Mouse (Mus musculus) neural tube, embryonic 14.5 days (tissue): ENCODE results near the gene Drp2. TPM values are rescaled to one million over a fixed set of nuclear protein-coding genes. Genes with fewer than 3 reads are reported as not detected.

Experiments
- ATAC-seq: fragments of 200-750 bp; cut with Nextera tagmentation; 2 replicates; pipeline ENCODE4 v1.8.0; 2017; ENCODE audit warnings: low read depth, mild to moderate bottlenecking, moderate TSS enrichment, moderate library complexity
- H3K27ac ChIP-seq: fragments of 300-500 bp; sonication (generic); 2 replicates; pipeline ENCODE4 v1.5.1; 2014; ENCODE audit warnings: low read depth, mild to moderate bottlenecking, control low read depth, low read length, moderate library complexity, mixed read lengths
- H3K27me3 ChIP-seq: fragments of 300-500 bp; sonication (generic); 2 replicates; pipeline ENCODE4 v1.6.1; 2014; ENCODE audit warnings: low read length; ENCODE audit not compliant: control insufficient read depth, insufficient read depth
- H3K36me3 ChIP-seq: fragments of 300-500 bp; sonication (generic); 2 replicates; pipeline ENCODE4 v1.6.1; 2014; ENCODE audit warnings: low read length, mixed read lengths; ENCODE audit not compliant: control insufficient read depth, insufficient read depth
- H3K4me1 ChIP-seq: fragments of 300-500 bp; sonication (generic); 2 replicates; pipeline ENCODE4 v1.6.1; 2014; ENCODE audit warnings: low read length; ENCODE audit not compliant: control insufficient read depth, insufficient read depth
- H3K4me2 ChIP-seq: fragments of 300-500 bp; sonication (generic); 2 replicates; pipeline ENCODE4 v1.6.1; 2014; ENCODE audit warnings: mild to moderate bottlenecking, low read depth, low read length, control low read depth
- H3K4me3 ChIP-seq: fragments of 300-500 bp; sonication (generic); 2 replicates; pipeline ENCODE4 v1.5.1; 2014; ENCODE audit warnings: low read depth, low read length, control low read depth, mixed read lengths
- H3K9ac ChIP-seq: fragments of 300-500 bp; sonication (generic); replicated peaks from 2 replicates; pipeline ENCODE4 v1.6.1; 2014; ENCODE audit warnings: low read depth, mild to moderate bottlenecking, control low read depth, low read length, mixed read lengths
- H3K9me3 ChIP-seq: fragments of 300-500 bp; sonication (generic); 2 replicates; pipeline ENCODE4 v1.6.1; 2016; ENCODE audit warnings: low read length; ENCODE audit not compliant: control insufficient read depth
- WGBS: fragments of 180-500 bp; shearing (Covaris S2); extraction: QIAGEN DNeasy Blood & Tissue Kit; methylation state at CpG from one replicate; pipeline ENCODE4 v1.1.7; 2014; 5-methylcytosine and 5-hydroxymethylcytosine counted together
- polyA plus RNA-seq: library from polyadenylated mRNA; unstranded; fragments of >200 nt; fragmentation: Nextera tagmentation; extraction: Ambion mirVana; gene quantifications from 2 replicates; pipeline ENCODE4 v1.2.1, GENCODE M21; 2014

The Drp2 gene
- polyA plus RNA-seq, 1 experiment from 2014 or later: 27.7 TPM

GRCm38 (mm10) chrX:134404584-134404955, 219 bp downstream of the Drp2 start:
- Histone ChIP-seq H3K27me3 (no peaks in the 10 kb centered on the region), H3K36me3 (no peaks in the 10 kb centered on the region), H3K27ac (peak overlapping the region; percentile 60), H3K4me1 (no peaks in the 10 kb centered on the region), H3K4me3 (peak overlapping the region; percentile 36), H3K9me3 (no peaks in the 10 kb centered on the region), H3K9ac (peak overlapping the region; percentile 55), H3K4me2 (peak overlapping the region; percentile 61)
- 15% methylated on average over 12 of the region's 14 CpGs for WGBS
- peak; percentile 86 for ATAC-seq

GRCm38 (mm10) chrX:134409354-134409900, 5.1 kb downstream of the Drp2 start:
- no peak overlapping the region for H3K27ac ChIP-seq
- ATAC-seq: no peak
- no peaks in the 10 kb centered on the region for H3K27me3 ChIP-seq
- H3K4me1 ChIP-seq: no peaks in the 10 kb centered on the region
- H3K36me3 ChIP-seq: no peaks in the 10 kb centered on the region
- no peak overlapping the region for H3K9ac ChIP-seq
- H3K4me2 ChIP-seq: no peak overlapping the region
- 77% methylated on average over 6 of the region's 6 CpGs for WGBS
- H3K9me3 ChIP-seq: no peaks in the 10 kb centered on the region
- H3K4me3 ChIP-seq: no peak overlapping the region

GRCm38 (mm10) chrX:134412096-134412495, 7.7 kb downstream of the Drp2 start:
- H3K36me3 ChIP-seq: no peaks in the 10 kb centered on the region
- H3K4me3 ChIP-seq: no peak overlapping the region
- no peak overlapping the region for H3K27ac ChIP-seq
- no peak overlapping the region for H3K9ac ChIP-seq
- WGBS: 100% methylated on average over 1 of the region's 1 CpGs
- no peaks in the 10 kb centered on the region for H3K4me1 ChIP-seq
- ATAC-seq: no peak
- H3K27me3 ChIP-seq: no peaks in the 10 kb centered on the region
- no peaks in the 10 kb centered on the region for H3K9me3 ChIP-seq
- no peak overlapping the region for H3K4me2 ChIP-seq

GRCm38 (mm10) chrX:134420097-134420496, 15.7 kb downstream of the Drp2 start:
- no peak overlapping the region for H3K4me2 ChIP-seq
- H3K4me3 ChIP-seq: no peak overlapping the region
- ATAC-seq: no peak
- no peaks in the 10 kb centered on the region for H3K36me3 ChIP-seq
- H3K4me1 ChIP-seq: no peaks in the 10 kb centered on the region
- H3K27me3 ChIP-seq: no peaks in the 10 kb centered on the region
- 82% methylated on average over 5 of the region's 5 CpGs for WGBS
- H3K9ac ChIP-seq: no peak overlapping the region
- H3K9me3 ChIP-seq: no peaks in the 10 kb centered on the region
- H3K27ac ChIP-seq: no peak overlapping the region

- Histone ChIP-seq H3K4me3 (no peak overlapping the region), H3K4me1 (no peaks in the 10 kb centered on the region), H3K27me3 (no peaks in the 10 kb centered on the region), H3K4me2 (no peak overlapping the region), H3K9ac (no peak overlapping the region), H3K27ac (no peak overlapping the region), H3K36me3 (no peaks in the 10 kb centered on the region), H3K9me3 (no peaks in the 10 kb centered on the region)
- ATAC-seq: no peak
- WGBS: 98% methylated on average over 5 of the region's 5 CpGs
These were observed 19.9 kb downstream of the Drp2 start for GRCm38 (mm10) chrX:134424263-134424662.

- WGBS: 79% methylated on average over 10 of the region's 10 CpGs
- H3K4me3 ChIP-seq: no peak overlapping the region
- H3K27ac ChIP-seq: no peak overlapping the region
- H3K4me1 ChIP-seq: no peaks in the 10 kb centered on the region
- H3K36me3 ChIP-seq: no peaks in the 10 kb centered on the region
- H3K9ac ChIP-seq: no peak overlapping the region
- H3K9me3 ChIP-seq: no peaks in the 10 kb centered on the region
- H3K4me2 ChIP-seq: no peak overlapping the region
- no peak for ATAC-seq
- H3K27me3 ChIP-seq: no peaks in the 10 kb centered on the region
These were observed 21.4 kb downstream of the Drp2 start for GRCm38 (mm10) chrX:134425798-134426197.

- peak; percentile 31; the same call in 1 of the 2 replicates for ATAC-seq
- WGBS: 62% methylated on average over 6 of the region's 6 CpGs
- no peak overlapping the region for H3K27ac ChIP-seq
These were observed 22.5 kb downstream of the Drp2 start for GRCm38 (mm10) chrX:134426819-134427218.

GRCm38 (mm10) chrX:134427307-134427706, 23.0 kb downstream of the Drp2 start:
- H3K9ac ChIP-seq: no peak overlapping the region
- no peaks in the 10 kb centered on the region for H3K4me1 ChIP-seq
- H3K9me3 ChIP-seq: no peaks in the 10 kb centered on the region
- no peaks in the 10 kb centered on the region for H3K27me3 ChIP-seq
- no peak for ATAC-seq
- no peak overlapping the region for H3K27ac ChIP-seq
- no peaks in the 10 kb centered on the region for H3K36me3 ChIP-seq
- H3K4me3 ChIP-seq: no peak overlapping the region
- 60% methylated on average over 3 of the region's 3 CpGs for WGBS
- H3K4me2 ChIP-seq: no peak overlapping the region

More at GRCm38 (mm10) chrX:134426819-134427218, 22.5 kb downstream of the Drp2 start:
- no peaks in the 10 kb centered on the region for H3K36me3 ChIP-seq
- no peak overlapping the region for H3K9ac ChIP-seq
- no peak overlapping the region for H3K4me3 ChIP-seq
- H3K9me3 ChIP-seq: no peaks in the 10 kb centered on the region
- H3K4me1 ChIP-seq: no peaks in the 10 kb centered on the region
- H3K27me3 ChIP-seq: no peaks in the 10 kb centered on the region
- H3K4me2 ChIP-seq: no peak overlapping the region

GRCm38 (mm10) chrX:134474988-134475710, 70.8 kb downstream of the Drp2 start:
- ATAC-seq: no peak
- H3K27ac ChIP-seq: no peak overlapping the region
- no peak overlapping the region for H3K4me3 ChIP-seq
- no peaks in the 10 kb centered on the region for H3K36me3 ChIP-seq
- H3K4me1 ChIP-seq: no peaks in the 10 kb centered on the region
- no peak overlapping the region for H3K9ac ChIP-seq
- H3K9me3 ChIP-seq: no peaks in the 10 kb centered on the region
- WGBS: 66% methylated on average over 54 of the region's 67 CpGs
- H3K4me2 ChIP-seq: no peak overlapping the region
- no peaks in the 10 kb centered on the region for H3K27me3 ChIP-seq
